Mouse (Mus musculus) liver, postnatal 0 days (tissue): Measurements from ENCODE around the gene Rwdd2b. TPM values are rescaled to one million over a fixed set of nuclear protein-coding genes. Genes with fewer than 3 reads are reported as not detected.
A peak's percentile ranks its signal among the peaks of the same experiment; 100 is the strongest.

Experiments
- ATAC-seq: fragments of 200-750 bp; cut with Nextera tagmentation; 2 replicates; pipeline ENCODE4 v1.8.0; 2017; ENCODE audit warnings: mild to moderate bottlenecking, moderate library complexity
- DNase-seq: peaks from one replicate; pipeline ENCODE4 v3.0.0-alpha.2; 2016
- H3K27ac ChIP-seq: fragments of 300-500 bp; sonication (generic); 2 replicates; pipeline ENCODE4 v1.5.1; 2014; ENCODE audit warnings: antibody characterized with exemption, moderate library complexity, mild to moderate bottlenecking, low read depth
- H3K27me3 ChIP-seq: fragments of 300-500 bp; sonication (generic); 2 replicates; pipeline ENCODE4 v1.6.1; 2014; ENCODE audit warnings: low read length, control low read depth, mixed read lengths; ENCODE audit not compliant: insufficient read depth
- H3K36me3 ChIP-seq: fragments of 300-500 bp; sonication (generic); replicated peaks from 2 replicates; pipeline ENCODE4 v1.6.1; 2014; ENCODE audit warnings: mild to moderate bottlenecking, control low read depth, low read length, moderate library complexity, mixed read lengths; ENCODE audit not compliant: insufficient read depth
- H3K4me1 ChIP-seq: fragments of 300-500 bp; sonication (generic); 2 replicates; pipeline ENCODE4 v1.6.1; 2014; ENCODE audit warnings: antibody characterized with exemption, mild to moderate bottlenecking, control low read depth; ENCODE audit not compliant: insufficient read depth
- H3K4me2 ChIP-seq: fragments of 300-500 bp; sonication (generic); 2 replicates; pipeline ENCODE4 v1.6.1; 2014; ENCODE audit warnings: low read depth, mild to moderate bottlenecking, low read length, moderate library complexity, mixed read lengths
- H3K4me3 ChIP-seq: fragments of 300-500 bp; sonication (generic); 2 replicates; pipeline ENCODE4 v1.5.1; 2014; ENCODE audit warnings: low read depth, low read length
- H3K9ac ChIP-seq: fragments of 300-500 bp; sonication (generic); replicated peaks from 2 replicates; pipeline ENCODE4 v1.6.1; 2014; ENCODE audit warnings: mild to moderate bottlenecking, moderate library complexity
- H3K9me3 ChIP-seq: fragments of 300-500 bp; sonication (generic); 2 replicates; pipeline ENCODE4 v1.6.1; 2016; ENCODE audit warnings: mild to moderate bottlenecking, control low read depth, low read length, mixed read lengths
- CTCF ChIP-seq: sonication (generic); IDR thresholded peaks from 2 replicates; pipeline ENCODE4 v1.5.1; 2016; ENCODE audit warnings: antibody characterized with exemption, low read depth
- EP300 ChIP-seq: IDR thresholded peaks from 2 replicates; pipeline ENCODE4 v1.6.1; 2016; ENCODE audit warnings: antibody characterized with exemption, low read depth, mild to moderate bottlenecking
- WGBS: fragments of 180-500 bp; shearing (Covaris S2); extraction: QIAGEN DNeasy Blood & Tissue Kit; methylation state at CpG from one replicate; pipeline ENCODE4 v1.1.7; 2014; ENCODE audit not compliant: insufficient replicate concordance; 5-methylcytosine and 5-hydroxymethylcytosine counted together
- polyA plus RNA-seq: library from polyadenylated mRNA; unstranded; fragments of >200 nt; fragmentation: Nextera tagmentation; extraction: Ambion mirVana; gene quantifications from 2 replicates; pipeline ENCODE4 v1.2.1, GENCODE M21; 2015

The Rwdd2b gene
- polyA plus RNA-seq, 1 experiment from 2014 or later = 4.6 TPM

DNA sequence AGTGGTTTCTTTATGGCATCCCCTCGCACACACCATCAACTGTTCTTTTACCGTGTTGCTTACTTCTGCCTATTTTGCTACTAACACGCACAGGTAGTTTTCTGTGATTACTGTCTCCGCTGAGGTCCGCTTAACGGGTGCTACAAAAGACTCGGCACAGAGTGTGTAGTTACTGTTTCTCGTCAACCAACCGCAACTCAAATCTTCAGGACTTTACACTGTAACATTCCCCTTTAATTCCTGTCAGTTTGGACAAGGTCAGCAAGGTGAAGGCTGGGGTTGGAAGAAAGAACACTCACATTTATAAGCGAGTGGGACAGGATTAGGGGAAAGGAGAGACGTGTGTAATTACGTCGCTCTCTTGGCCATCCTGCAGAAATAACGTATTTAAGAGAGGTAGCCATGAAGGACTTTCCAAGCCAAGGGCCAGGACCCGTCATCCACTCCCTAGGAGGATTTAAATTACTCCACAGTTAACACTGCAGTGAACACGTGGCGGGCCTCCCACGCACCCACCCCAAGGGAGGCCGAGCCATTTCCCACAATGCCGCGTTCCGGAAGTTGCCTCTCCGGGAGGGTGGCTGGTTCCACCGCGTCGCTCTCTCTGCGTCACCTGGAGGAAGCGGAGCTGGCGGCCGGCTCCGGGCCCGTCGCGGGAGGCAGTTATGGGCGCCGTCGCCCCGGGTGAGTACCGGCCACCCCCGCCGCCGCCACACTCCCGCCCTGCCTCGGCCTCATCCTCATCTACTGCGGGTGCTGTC, 14.2 kb upstream of the Rwdd2b start, which contains the start of gene Usp16:
TSS of gene Usp16 (plus strand) at position 285 of the 761 bp plus-strand sequence.
- peak; percentile 38; the same call in 1 of the 2 replicates for TF ChIP-seq EP300
- TF ChIP-seq CTCF = no peak
- Histone ChIP-seq H3K9me3 (no peaks in the 10 kb centered on the region), H3K4me1 (peaks cover 17% of the 10 kb centered on the region), H3K4me3 (peak within 1 kb of the TSS; percentile 84), H3K27me3 (no peaks in the 10 kb centered on the region), H3K4me2 (peak within 1 kb of the TSS; percentile 86), H3K27ac (peak within 1 kb of the TSS; percentile 86), H3K36me3 (peaks cover 2% of the 10 kb centered on the region; the same call in 1 of the 2 replicates), H3K9ac (peak within 1 kb of the TSS; percentile 86)
- 12% methylated on average over 45 of the region's 45 CpGs for WGBS
- ATAC-seq (peak; percentile 98), DNase-seq (peak; percentile 93)

GRCm38 (mm10) chr16:87453226-87453625, 12.9 kb upstream of the Rwdd2b start:
- H3K27ac ChIP-seq = no peak overlapping the region
- H3K9ac ChIP-seq = no peak overlapping the region
- no peaks in the 10 kb centered on the region for H3K36me3 ChIP-seq
- ATAC-seq = no peak
- H3K4me1 ChIP-seq = peaks cover 17% of the 10 kb centered on the region
- TF ChIP-seq CTCF = no peak
- TF ChIP-seq EP300 = no peak
- no peaks in the 10 kb centered on the region for H3K9me3 ChIP-seq
- H3K4me2 ChIP-seq = no peak overlapping the region
- H3K4me3 ChIP-seq = no peak overlapping the region
- no peak for DNase-seq
- H3K27me3 ChIP-seq = no peaks in the 10 kb centered on the region
- 76% methylated on average over 2 of the region's 2 CpGs for WGBS

GRCm38 (mm10) chr16:87445528-87445927, 5.2 kb upstream of the Rwdd2b start:
- WGBS = 72% methylated on average over 3 of the region's 3 CpGs
- H3K36me3 ChIP-seq = no peaks in the 10 kb centered on the region
- H3K9me3 ChIP-seq = no peaks in the 10 kb centered on the region
- DNase-seq = no peak
- peaks cover 10% of the 10 kb centered on the region; the same call in 1 of the 2 replicates for H3K4me1 ChIP-seq
- H3K27me3 ChIP-seq = no peaks in the 10 kb centered on the region
- H3K9ac ChIP-seq = no peak overlapping the region
- no peak for ATAC-seq
- H3K4me2 ChIP-seq = no peak overlapping the region
- no peak overlapping the region for H3K27ac ChIP-seq
- TF ChIP-seq EP300 (no peak), CTCF (no peak)
- no peak overlapping the region for H3K4me3 ChIP-seq

DNA sequence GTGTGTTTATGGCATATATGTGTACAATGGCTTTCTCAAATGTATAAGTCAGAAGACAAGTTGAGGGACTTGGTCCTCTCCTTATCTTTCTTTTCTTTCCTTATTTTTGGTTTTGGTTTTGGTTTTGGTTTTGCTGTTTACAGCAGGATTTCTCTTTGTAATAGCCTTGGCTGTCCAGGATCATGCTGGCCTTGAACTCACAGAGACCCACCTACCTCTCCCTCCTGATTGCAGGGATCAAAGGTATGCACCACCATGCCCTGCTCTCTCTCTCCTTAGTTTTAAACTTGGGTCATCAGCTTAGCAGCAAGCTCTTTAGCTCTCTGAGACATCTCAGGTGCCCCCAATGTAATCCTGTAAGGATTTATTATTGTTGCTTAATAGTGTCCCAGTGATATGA, 4.7 kb upstream of the Rwdd2b start:
- H3K4me1 ChIP-seq = peaks cover 10% of the 10 kb centered on the region; the same call in 1 of the 2 replicates

DNA sequence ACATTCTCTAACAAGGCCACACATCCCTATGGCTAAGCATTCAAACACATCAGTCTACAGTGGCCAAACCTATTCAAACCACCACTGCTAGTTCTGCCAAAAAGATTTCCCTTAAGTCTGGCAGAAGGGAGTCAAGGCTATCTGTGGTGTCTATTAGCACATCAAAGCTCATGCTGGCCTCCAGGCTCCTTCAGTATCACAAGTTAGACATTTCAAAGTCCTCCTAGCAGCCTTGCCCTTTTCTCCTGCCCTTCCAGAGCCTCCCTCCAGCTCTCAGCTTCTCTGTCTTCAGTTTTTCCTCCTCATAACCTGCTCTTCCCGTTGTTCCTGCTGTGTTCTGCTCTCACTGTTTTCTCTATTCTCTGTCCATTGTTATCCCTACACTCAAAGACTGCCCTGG, 3.7 kb upstream of the Rwdd2b start:
- TF ChIP-seq EP300 (no peak), CTCF (no peak)
- WGBS = 27% methylated on average over 1 of the region's 1 CpGs

More for the DNA sequence above, 4.7 kb upstream of the Rwdd2b start:
- ATAC-seq = no peak
- Histone ChIP-seq H3K4me3 (no peak overlapping the region), H3K36me3 (no peaks in the 10 kb centered on the region), H3K9me3 (no peaks in the 10 kb centered on the region), H3K27me3 (no peaks in the 10 kb centered on the region), H3K27ac (no peak overlapping the region), H3K4me2 (no peak overlapping the region), H3K9ac (no peak overlapping the region)
- DNase-seq = no peak
- no peak for TF ChIP-seq CTCF
- no peak for TF ChIP-seq EP300

GRCm38 (mm10) chr16:87443245-87443644, 2.9 kb upstream of the Rwdd2b start:
- Histone ChIP-seq H3K9me3 (no peaks in the 10 kb centered on the region), H3K4me2 (no peak overlapping the region), H3K9ac (no peak overlapping the region), H3K36me3 (no peaks in the 10 kb centered on the region), H3K27ac (no peak overlapping the region), H3K4me1 (peaks cover 17% of the 10 kb centered on the region), H3K4me3 (no peak overlapping the region), H3K27me3 (no peaks in the 10 kb centered on the region)
- no peak for TF ChIP-seq EP300
- TF ChIP-seq CTCF = no peak
- DNase-seq (no peak), ATAC-seq (no peak)

More for the DNA sequence above, 3.7 kb upstream of the Rwdd2b start:
- Histone ChIP-seq H3K36me3 (no peaks in the 10 kb centered on the region), H3K27me3 (no peaks in the 10 kb centered on the region), H3K27ac (no peak overlapping the region), H3K9ac (no peak overlapping the region), H3K4me1 (peaks cover 17% of the 10 kb centered on the region), H3K9me3 (no peaks in the 10 kb centered on the region), H3K4me3 (no peak overlapping the region), H3K4me2 (no peak overlapping the region)
- ATAC-seq (no peak), DNase-seq (no peak)
